Mouse (Mus musculus) E14TG2a.4 (cell line): Measurements from ENCODE around the gene Lamc2.

ENCODE experiments used
- CTCF ChIP-seq: conservative IDR thresholded peaks from 2 replicates; pipeline ENCODE4 v1.5.1; 2014; ENCODE audit warnings: low read length
- NANOG ChIP-seq: IDR thresholded peaks from 2 replicates; pipeline ENCODE4 v1.6.1; 2014; ENCODE audit warnings: borderline replicate concordance, low read length, mixed read lengths
- POU5F1 ChIP-seq: IDR thresholded peaks from 2 replicates; pipeline ENCODE4 v1.6.1; 2014; ENCODE audit warnings: low read length, borderline replicate concordance

- TF ChIP-seq CTCF (no peak), NANOG (no peak), POU5F1 (no peak)
Observed at GRCm38 (mm10) chr1:153192379-153192778, 6.1 kb upstream of the Lamc2 start.
